ENCODE assay signal across 20 mouse cellular contexts in the genomic region with DNA sequence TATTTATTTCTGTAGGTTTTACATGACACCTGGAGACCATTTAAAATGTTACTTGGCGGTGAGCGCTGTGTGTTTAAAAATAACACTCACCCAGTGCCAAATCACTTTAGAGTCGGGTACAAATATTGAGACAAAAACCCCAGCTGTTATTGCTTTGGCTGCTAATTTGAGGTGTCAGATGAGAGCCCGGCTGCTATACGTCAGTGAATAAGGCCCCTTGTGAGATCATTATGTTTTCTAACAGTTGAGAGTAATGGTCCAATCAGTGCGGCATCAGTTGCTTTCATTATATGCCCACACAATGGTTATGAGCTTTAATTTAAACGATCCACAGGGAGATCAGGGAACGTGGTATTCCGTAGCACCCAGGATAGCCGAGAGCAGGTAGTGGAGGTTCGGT.
DNase-seq lines count a peak whose midpoint lies in the region; ATAC-seq and TF ChIP-seq lines count a peak whose summit lies in the region.
"Had no signal": no experiment of that assay in that cellular context is flagged by ENCODE, and none has a peak within 500 bp of the region (broad histone marks: within the 10 kb centered on the region; RNA-seq: fewer than 3 reads in every experiment).

No protein-coding gene starts in this region.

- H3K4me3 ChIP-seq in forebrain, embryonic 13.5 days, result no peak overlapping the region
- no peak overlapping the region for H3K4me3 ChIP-seq in forebrain, embryonic 11.5 days (ENCODE audit: low read depth, low read length)
- H3K4me3 ChIP-seq in midbrain, postnatal 0 days (ENCODE audit: low read depth, low read length), result no peak overlapping the region
- no peak overlapping the region for H3K4me3 ChIP-seq in midbrain, embryonic 14.5 days (replicated peaks; ENCODE audit: low read depth, low read length)
- H3K4me3 ChIP-seq in hindbrain, embryonic 15.5 days, result no peak overlapping the region
- H3K4me3 ChIP-seq: left cerebral cortex, adult 2 months; megakaryocyte, embryonic 14.5 days had no signal

- no peak for DNase-seq in forebrain, embryonic 11.5 days (ENCODE audit: low spot score)
- DNase-seq in midbrain, postnatal 0 days (ENCODE audit: low spot score), result peak; percentile 40
- DNase-seq in midbrain, embryonic 14.5 days, result no peak
- DNase-seq in retina, postnatal 1 day, result peak; percentile 87
- DNase-seq in spleen, postnatal 14 days (ENCODE audit: low spot score in 2 of 2), result no peak
- no peak for DNase-seq in frontal cortex, postnatal 25 days (ENCODE audit: low spot score in 2 of 2)
- DNase-seq: adrenal gland, postnatal 14 days; cerebellum, adult 18-20 months; cerebellum, postnatal 25 days; gastrocnemius, postnatal 14 days; kidney, adult 18-20 months; left cerebral cortex, postnatal 4 days; liver, postnatal 0 days; lung, postnatal 14 days had no signal

- H3K27me3 ChIP-seq in forebrain, embryonic 13.5 days, result peaks cover 86% of the 10 kb centered on the region
- H3K27me3 ChIP-seq in forebrain, embryonic 11.5 days (ENCODE audit: control insufficient read depth, insufficient read depth, low read length), result peaks cover 8% of the 10 kb centered on the region; the same call in 1 of the 2 replicates
- no peaks in the 10 kb centered on the region for H3K27me3 ChIP-seq in midbrain, postnatal 0 days (ENCODE audit: insufficient read depth, low read length)
- H3K27me3 ChIP-seq in midbrain, embryonic 14.5 days (ENCODE audit: control insufficient read depth, insufficient read depth, low read length), result 0 out of 2 replicates have a peak, but pooled peaks cover 10% of the 10 kb centered on the region
- no peaks in the 10 kb centered on the region for H3K27me3 ChIP-seq in hindbrain, embryonic 15.5 days
- H3K27me3 ChIP-seq: megakaryocyte, embryonic 14.5 days had no signal

- ATAC-seq in forebrain, embryonic 13.5 days, result peak; percentile 93
- ATAC-seq in forebrain, embryonic 11.5 days (replicated peaks; ENCODE audit: low FRiP score), result no peak; the same call in 1 of the 2 replicates
- ATAC-seq in midbrain, postnatal 0 days (ENCODE audit: low FRiP score), result no peak
- no peak for ATAC-seq in midbrain, embryonic 14.5 days (ENCODE audit: low FRiP score, low TSS enrichment)
- peak; percentile 40; the same call in 1 of the 2 replicates for ATAC-seq in hindbrain, embryonic 15.5 days (ENCODE audit: low FRiP score, low read depth)
- ATAC-seq: liver, postnatal 0 days had no signal

- H3K4me1 ChIP-seq in forebrain, embryonic 13.5 days, result peaks cover 23% of the 10 kb centered on the region
- H3K4me1 ChIP-seq in forebrain, embryonic 11.5 days (replicated peaks; ENCODE audit: control insufficient read depth, insufficient read depth, low read length), result peaks cover 2% of the 10 kb centered on the region
- no peaks in the 10 kb centered on the region for H3K4me1 ChIP-seq in midbrain, postnatal 0 days (ENCODE audit: insufficient read depth, low read length)
- peaks cover 11% of the 10 kb centered on the region; the same call in 1 of the 2 replicates for H3K4me1 ChIP-seq in midbrain, embryonic 14.5 days (ENCODE audit: control insufficient read depth, insufficient read depth, low read length)
- peaks cover 18% of the 10 kb centered on the region for H3K4me1 ChIP-seq in hindbrain, embryonic 15.5 days (replicated peaks)
- H3K4me1 ChIP-seq: megakaryocyte, embryonic 14.5 days had no signal

- no peaks in the 10 kb centered on the region for H3K9me3 ChIP-seq in forebrain, embryonic 13.5 days (replicated peaks)
- H3K9me3 ChIP-seq in forebrain, embryonic 11.5 days (ENCODE audit: control insufficient read depth, low read length), result no peaks in the 10 kb centered on the region
- no peaks in the 10 kb centered on the region for H3K9me3 ChIP-seq in midbrain, postnatal 0 days (ENCODE audit: low read length)
- no peaks in the 10 kb centered on the region for H3K9me3 ChIP-seq in midbrain, embryonic 14.5 days (ENCODE audit: control insufficient read depth, low read length)
- no peaks in the 10 kb centered on the region for H3K9me3 ChIP-seq in hindbrain, embryonic 15.5 days
- H3K9me3 ChIP-seq: megakaryocyte, embryonic 14.5 days had no signal

- H3K9ac ChIP-seq in forebrain, embryonic 13.5 days, result no peak overlapping the region
- H3K9ac ChIP-seq in forebrain, embryonic 11.5 days (ENCODE audit: low read length), result no peak overlapping the region
- no peak overlapping the region for H3K9ac ChIP-seq in midbrain, postnatal 0 days (replicated peaks; ENCODE audit: low read length, poor library complexity, severe bottlenecking)
- H3K9ac ChIP-seq in midbrain, embryonic 14.5 days (replicated peaks; ENCODE audit: low read length), result no peak overlapping the region
- no peak overlapping the region for H3K9ac ChIP-seq in hindbrain, embryonic 15.5 days
- H3K9ac ChIP-seq: liver, postnatal 0 days had no signal

- TF ChIP-seq CTCF in midbrain, postnatal 0 days (IDR thresholded peaks at IDR 0.05), result no peak

- WGBS in forebrain, embryonic 13.5 days, result 18% methylated on average over 11 of the region's 11 CpGs
- WGBS in forebrain, embryonic 11.5 days, result 47% methylated on average over 11 of the region's 11 CpGs
- 66% methylated on average over 11 of the region's 11 CpGs for WGBS in midbrain, postnatal 0 days
- 48% methylated on average over 11 of the region's 11 CpGs for WGBS in midbrain, embryonic 14.5 days
- 36% methylated on average over 11 of the region's 11 CpGs for WGBS in hindbrain, embryonic 15.5 days

- H3K27ac ChIP-seq in forebrain, embryonic 13.5 days, result no peak overlapping the region
- H3K27ac ChIP-seq in forebrain, embryonic 11.5 days (ENCODE audit: low read depth, low read length), result no peak overlapping the region
- no peak overlapping the region for H3K27ac ChIP-seq in midbrain, postnatal 0 days (ENCODE audit: low read depth, low read length)
- no peak overlapping the region for H3K27ac ChIP-seq in midbrain, embryonic 14.5 days (replicated peaks; ENCODE audit: low read depth, low read length)
- H3K27ac ChIP-seq in hindbrain, embryonic 15.5 days (replicated peaks), result no peak overlapping the region
- H3K27ac ChIP-seq: kidney, postnatal 0 days; left cerebral cortex, adult 2 months had no signal

- H3K36me3 ChIP-seq in forebrain, embryonic 13.5 days (ENCODE audit: poor library complexity, severe bottlenecking), result no peaks in the 10 kb centered on the region
- H3K36me3 ChIP-seq in forebrain, embryonic 11.5 days (ENCODE audit: control insufficient read depth, insufficient read depth, low read length), result no peaks in the 10 kb centered on the region
- no peaks in the 10 kb centered on the region for H3K36me3 ChIP-seq in midbrain, postnatal 0 days (ENCODE audit: insufficient read depth, low read length)
- H3K36me3 ChIP-seq in midbrain, embryonic 14.5 days (ENCODE audit: control insufficient read depth, insufficient read depth, low read length), result no peaks in the 10 kb centered on the region
- no peaks in the 10 kb centered on the region for H3K36me3 ChIP-seq in hindbrain, embryonic 15.5 days
- H3K36me3 ChIP-seq: G1E had no signal

- no peak overlapping the region for H3K4me2 ChIP-seq in forebrain, embryonic 13.5 days
- no peak overlapping the region for H3K4me2 ChIP-seq in forebrain, embryonic 11.5 days (ENCODE audit: low read depth, low read length, severe bottlenecking)
- H3K4me2 ChIP-seq in midbrain, postnatal 0 days (ENCODE audit: low read depth, low read length, poor library complexity, severe bottlenecking), result no peak overlapping the region
- H3K4me2 ChIP-seq in midbrain, embryonic 14.5 days (ENCODE audit: low read length), result no peak overlapping the region
- 0 out of 2 replicates have a peak overlapping the region, but pooled peaks have one; percentile 2 for H3K4me2 ChIP-seq in hindbrain, embryonic 15.5 days

Comparison
In these comparisons a context has a peak if more than half of its experiments do, and no peak if none do; other contexts are left out.
1. ATAC-seq: peak in forebrain, embryonic 13.5 days (single experiment) and hindbrain, embryonic 15.5 days (single experiment); none in forebrain, embryonic 11.5 days (single experiment), midbrain, postnatal 0 days (single experiment) and midbrain, embryonic 14.5 days (single experiment).
2. DNase-seq: peak in midbrain, postnatal 0 days (single experiment) and retina, postnatal 1 day (single experiment); none in forebrain, embryonic 11.5 days (single experiment), midbrain, embryonic 14.5 days (single experiment), spleen, postnatal 14 days (0 of 2) and frontal cortex, postnatal 25 days (0 of 2).